Mouse (Mus musculus) hindlimb bud, embryonic 11.5 days (tissue): ENCODE data around the gene Pamr1.

ENCODE experiments used
- DNase-seq: peaks from one replicate; pipeline ENCODE4 v3.0.0-alpha.2; 2012; ENCODE audit warnings: low read depth, low spot score; ENCODE audit errors: extremely low spot score

Gene Pamr1

DNA sequence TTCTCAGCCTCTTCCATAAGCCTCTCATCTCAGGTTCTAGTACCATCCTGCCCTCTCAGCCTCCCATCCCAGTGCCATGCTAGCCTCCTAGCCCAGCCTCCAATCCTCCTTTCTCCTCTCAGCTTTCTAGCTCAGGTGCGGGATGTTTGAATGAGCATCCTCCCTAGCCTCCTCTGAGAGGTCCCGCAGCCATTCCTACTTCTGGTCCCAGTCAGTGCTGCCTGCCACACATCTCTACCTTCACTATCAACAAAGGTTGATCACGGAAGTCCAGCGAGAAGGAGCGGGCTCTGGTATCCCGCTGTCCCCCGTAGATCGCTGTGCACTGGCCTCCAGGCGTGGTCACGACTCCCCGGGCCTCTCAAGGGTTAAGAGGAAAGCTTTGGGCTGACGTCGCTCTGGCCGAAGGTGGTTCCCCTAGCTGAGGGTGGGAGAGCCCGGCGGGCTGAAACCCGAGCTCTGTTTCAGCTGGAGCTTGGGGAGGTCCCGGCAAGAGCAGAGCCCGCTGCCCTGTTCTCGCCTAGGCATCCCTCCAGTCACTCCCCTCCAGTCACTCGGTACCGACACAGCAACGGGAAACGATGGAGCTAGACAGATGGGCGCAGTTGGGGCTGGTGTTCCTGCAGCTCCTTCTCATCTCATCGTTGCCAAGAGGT, at the start of gene Pamr1:
TSS of gene Pamr1 (plus strand) at position 402 of the 656 bp plus-strand sequence.
- DNase-seq: peak; percentile 22

DNA sequence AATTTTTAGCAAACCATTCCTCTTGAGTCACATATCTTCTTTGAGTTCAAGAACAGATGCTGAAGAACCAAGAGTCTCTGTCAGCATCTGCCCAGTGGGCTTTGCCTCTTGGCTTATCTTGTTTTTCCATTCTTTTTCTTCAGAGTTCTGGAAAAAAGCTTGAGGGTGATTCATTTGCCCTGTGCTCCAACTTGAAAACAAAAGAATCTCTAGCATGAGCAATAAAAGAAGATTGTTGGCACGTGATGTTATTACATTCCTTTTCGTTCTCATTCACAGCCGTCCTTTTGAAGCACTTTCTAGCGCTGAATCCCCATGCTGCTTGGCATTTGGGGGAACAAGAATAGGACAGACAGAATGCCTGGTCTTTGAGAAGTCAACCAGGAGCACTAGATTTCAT, 42.2 kb upstream of the Pamr1 start:
- DNase-seq: no peak

DNA sequence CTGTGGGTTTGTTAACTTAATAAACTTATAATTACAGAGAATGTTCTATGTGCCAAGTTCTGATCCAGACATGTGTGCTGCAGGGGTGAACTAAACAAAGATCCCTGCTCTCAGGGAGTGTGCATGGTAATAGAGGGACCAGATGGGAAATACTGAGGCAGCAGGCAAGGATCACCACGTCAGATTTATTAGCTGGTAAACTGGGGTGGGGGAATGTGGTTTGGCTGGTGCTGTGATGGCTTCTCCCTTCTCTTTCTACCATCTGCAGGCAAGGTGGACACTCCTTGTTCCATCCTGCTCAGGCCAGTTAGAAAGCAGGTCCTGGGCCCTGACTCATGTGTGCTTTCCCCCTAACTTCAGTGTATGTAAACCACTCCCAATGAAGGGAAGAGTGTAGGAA, 41.7 kb upstream of the Pamr1 start:
- DNase-seq: no peak

DNA sequence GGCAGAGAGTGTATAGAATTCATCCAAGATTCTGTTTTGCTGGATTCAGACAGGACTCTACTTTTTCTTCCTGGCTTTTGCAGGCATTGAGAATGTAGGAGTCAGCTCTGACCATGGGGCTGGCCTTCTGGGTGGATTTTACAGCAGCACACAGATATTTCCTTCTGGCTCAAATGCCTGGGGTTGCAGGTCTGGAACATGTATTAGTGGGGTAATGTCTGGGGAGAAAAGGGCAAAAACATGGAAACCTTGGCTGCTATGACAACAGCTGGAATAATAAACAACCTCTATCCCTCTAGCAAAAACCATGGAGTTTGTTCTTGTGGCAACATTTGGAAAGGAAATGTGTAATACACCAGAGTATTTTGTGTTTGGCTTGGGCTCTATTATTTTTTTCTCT, 29.9 kb upstream of the Pamr1 start:
- DNase-seq: no peak

DNA sequence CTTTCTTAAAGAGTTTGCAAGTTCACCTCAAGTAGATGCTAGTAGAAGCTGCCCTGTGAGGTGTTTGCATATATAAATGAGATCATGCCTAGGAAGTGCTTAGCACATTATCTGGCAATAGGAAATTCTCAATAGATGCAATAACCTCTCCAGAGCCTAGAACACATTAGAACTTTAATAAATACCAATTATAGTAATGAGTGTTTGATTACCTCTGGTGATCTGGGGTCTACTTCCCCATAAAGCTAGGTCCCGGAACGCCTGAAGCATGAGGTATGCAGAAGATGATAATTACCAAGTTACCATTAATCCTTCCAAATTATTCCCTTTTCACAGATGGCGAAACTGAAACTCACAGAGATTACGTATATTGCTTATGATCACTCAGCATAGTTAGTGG, 22.2 kb upstream of the Pamr1 start:
- DNase-seq: no peak

DNA sequence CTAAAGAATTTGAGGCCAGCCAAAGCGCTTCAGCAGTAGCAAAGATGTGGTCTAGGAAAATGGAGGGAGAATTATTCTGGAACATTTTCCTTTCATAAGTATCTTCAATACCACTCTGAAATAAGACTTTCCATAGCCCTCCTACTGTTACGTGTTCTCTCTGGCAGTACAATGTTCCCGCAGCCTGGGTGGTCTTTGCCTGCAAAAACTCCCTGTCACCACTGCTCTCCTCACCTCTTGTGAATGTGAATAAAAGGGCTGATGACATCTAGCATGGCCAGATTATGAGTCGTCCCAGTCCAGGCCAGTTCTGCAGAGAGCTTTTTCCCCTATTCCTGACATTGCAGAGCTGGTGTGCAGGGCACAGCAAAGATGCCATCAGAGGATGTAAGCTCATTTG, 16.4 kb upstream of the Pamr1 start:
- no peak for DNase-seq

DNA sequence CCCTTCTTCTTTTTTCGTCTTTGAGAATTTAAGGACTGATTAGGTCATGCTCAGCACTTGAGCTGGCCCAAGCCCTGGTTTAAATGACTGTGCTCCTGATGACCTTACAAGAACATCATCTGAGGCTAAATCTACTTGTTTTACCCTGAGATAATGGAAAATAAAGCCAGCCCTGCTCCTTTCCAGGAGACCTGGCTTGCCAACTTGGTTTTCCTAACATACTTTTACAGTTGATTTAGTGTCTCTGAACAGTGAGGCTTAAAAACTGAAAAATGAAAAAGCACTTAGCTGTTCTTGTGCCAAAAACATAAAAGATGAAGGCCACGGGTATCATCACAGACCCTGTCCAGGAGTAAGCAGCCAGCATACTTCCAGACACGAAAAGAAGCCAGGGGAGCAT, 13.0 kb upstream of the Pamr1 start:
- no peak for DNase-seq

DNA sequence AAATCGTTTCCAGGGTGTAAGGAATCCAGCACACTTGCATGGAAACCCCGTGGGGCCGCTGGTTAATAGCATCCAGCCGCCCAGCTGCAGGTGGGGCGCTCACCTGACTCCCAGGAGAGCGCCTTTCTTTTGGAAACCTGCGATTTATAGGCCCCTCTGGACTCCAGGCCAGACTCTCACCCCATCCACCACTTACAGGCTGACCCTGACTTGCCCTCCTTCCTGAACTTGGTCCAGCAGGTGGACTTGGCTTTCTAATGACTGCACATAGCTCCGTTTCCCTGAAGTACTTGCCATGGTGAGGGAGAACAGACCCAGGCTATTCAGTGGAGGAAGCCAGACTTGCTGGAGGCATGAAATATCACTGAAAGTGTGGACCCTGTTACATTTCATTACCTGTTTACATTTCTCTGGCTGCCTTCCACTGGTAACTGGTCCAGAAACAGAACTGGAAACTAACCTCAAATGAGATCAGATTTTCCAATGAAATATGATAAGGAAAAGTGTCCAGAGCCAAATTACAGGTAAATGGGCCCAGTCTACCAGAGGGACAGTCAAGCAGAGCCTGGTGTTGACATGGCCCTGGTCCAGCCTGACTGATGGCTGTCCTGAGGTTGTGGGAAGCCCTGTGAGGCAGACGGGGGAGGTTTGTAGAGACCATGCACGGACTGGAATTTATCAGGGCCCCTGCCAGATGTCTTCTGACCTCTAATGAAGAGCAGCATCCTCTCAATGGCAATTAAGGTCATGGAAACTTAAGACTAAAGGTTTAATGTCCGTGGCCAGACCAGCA, 9.2 kb upstream of the Pamr1 start:
- no peak for DNase-seq

DNA sequence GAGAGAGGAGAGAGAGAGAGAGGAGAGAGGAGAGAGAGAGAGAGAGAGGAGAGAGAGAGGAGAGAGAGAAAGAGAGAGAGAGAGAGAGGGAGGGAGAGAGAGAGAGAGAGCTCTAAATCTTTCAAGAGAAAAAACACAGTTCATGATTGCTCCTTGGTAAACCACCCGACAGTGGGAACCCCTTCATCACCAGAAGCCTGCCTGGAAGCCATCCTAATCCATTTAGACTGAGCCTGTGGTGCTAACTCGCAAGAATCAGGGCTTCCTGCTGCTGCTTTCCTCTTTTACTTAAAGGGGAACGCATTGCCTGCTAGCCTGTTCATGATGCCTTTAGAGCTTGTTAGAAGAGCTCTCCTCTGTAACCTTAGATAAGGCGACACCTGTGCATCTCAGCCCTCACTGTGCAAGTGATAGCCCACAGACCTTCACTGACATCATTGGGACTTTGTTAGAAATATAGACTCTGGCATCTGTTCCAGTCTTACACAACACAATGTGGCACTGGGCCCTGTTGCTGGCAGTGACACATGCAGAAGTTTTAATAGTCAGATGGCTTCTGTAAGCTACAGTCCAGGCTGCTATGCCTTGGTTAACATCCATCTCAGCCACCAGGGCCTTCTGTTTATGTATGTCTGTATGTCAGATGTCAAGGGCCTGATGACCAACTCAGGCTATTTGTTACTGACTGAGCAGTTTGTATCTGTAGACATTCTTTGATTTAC, 8.2 kb upstream of the Pamr1 start:
- no peak for DNase-seq

DNA sequence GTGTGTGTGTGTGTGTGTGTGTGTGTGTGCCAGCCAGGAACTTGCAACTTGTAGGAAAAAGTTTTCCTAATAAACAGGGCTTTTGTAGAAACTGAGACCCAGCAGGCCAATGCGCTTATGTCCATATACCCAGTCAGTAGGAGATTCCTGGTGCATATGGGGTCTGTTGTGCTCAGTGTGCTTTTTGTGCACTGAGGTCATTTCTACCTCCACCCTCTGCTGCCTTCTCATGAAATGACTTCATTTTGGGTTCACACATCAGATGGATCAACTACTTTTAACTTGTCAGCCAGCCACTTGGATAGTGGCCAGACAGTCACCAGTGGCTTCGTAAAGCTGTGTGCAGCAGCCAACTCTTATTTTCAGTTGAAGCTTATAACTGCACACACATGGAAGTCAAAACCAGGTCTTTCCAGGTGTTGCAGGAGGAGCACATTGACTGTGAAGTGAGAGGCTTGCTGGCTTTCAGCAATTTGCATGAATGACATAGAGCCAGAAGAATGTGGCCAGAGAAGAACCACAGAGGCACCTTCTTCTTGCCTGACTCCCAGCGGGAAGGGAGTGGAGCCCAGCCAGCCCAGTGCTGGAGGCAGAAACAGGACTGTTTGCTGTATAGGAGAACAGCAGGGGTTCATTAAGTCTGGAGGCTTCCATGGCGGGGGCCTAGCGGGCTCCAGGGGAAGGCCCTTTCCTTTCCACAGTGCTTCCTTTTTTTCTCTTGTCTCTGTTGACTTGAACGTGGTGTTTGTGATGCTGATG, 5.7 kb upstream of the Pamr1 start:
- no peak for DNase-seq

DNA sequence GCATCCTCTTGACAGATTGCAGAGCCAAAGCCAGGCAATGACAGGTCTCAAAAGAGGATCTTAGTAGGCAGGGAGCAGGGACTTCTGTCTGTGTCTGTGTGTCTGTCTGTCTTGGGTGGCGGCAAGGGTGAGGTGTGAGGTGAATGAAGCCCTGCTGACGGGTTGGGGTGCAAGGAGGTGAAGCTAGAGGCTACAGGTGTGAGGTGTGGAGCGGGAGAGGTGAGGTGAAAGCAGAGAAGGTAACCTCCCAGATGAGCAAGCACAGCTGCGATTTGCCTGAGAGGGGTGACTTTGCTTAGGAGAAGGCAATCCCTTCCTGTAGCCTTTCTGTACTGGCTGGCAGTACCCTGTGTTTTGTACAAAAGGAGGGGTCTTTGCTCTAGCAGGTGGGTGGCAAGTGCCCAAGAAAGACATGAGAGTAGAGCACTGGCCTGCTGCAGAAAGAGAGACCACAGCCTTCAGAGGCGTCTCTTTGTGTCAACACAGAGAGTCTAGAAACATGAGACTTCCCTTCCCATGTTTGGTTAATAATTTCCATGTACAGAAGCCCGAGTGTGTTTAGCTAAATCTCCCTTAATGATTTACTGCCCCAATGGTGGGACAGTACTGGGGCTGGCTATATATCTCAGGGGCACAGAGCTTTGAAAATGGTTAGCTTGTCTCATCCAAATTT, 1.2 kb downstream of the Pamr1 start:
- DNase-seq: no peak

DNA sequence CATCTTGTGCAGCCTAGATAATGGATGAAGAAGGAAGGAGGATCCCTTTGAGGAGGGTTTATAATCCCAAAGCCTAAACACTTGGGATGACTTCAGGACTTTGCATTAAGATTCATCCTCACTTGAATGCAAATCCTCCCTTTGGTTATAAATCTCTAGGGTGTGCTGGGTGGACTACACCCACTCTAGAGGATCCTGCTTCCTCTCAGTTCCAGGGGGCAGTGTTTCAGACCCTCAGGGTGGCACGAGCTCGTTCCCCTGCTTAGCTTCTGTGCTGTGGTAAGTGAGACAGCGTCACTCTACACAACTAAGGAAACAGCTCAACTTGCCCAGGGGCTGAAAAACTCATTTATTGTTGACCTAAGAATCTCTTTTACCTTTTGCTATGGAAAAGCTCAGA, 1.8 kb downstream of the Pamr1 start:
- DNase-seq: no peak

DNA sequence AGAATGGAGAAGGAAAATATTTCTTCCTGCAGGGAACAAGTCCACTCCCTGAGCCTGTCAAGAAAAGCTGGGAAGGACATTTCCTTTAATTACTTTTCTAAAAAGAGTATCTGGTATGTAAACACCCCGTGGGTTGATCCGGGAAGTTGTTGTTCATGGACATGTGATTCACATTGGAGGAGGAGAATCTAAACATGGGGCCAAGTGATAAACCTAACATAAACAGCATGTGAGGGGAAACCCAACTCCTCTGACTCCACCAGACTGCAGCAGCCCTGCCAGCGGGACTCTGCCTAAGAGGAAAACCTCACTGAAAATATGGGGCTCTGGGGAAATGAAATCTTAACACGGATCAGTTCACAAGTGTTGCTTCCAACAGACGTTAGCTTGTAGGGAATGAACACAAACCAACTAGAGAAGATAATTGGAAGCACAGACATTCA, 2.3 kb downstream of the Pamr1 start:
- no peak for DNase-seq

DNA sequence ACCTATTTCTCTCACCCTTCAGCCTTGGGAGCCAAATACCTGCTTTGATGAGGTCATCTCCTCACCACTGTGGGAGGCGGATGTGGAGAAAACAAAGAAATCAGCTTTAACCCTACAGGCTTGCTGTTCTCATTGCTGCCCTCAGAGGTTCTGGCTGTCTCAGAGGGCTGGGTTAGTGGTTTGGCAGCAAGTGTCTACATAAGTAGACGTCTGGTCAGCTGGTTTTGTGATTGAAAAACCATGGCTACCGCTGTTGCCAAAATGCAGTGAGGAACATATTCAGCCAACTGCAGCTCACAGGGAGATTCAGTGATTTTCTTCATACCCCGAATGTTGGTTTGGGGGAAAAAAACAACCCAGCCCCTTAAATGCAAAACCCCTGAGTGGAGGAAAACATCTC, 7.3 kb downstream of the Pamr1 start:
- no peak for DNase-seq

DNA sequence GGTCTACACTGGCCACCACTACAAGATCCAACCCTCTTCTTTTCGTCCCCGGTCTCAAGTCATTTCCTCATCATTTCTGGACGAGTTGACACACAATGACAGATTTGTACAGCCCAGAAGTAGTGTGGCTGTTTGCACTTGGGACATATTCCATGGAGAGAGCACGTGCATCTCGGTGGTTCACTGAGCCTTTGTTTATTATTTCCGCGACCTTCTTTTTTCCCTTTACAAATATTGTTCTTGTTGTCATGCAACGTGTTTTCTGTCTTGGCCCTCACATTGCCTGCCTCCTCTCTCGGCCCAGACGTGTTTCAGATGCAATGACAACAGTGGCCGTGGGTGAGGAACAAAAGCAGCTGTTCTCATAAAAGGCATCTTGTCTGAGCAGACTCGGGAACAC, 9.2 kb downstream of the Pamr1 start:
- no peak for DNase-seq

DNA sequence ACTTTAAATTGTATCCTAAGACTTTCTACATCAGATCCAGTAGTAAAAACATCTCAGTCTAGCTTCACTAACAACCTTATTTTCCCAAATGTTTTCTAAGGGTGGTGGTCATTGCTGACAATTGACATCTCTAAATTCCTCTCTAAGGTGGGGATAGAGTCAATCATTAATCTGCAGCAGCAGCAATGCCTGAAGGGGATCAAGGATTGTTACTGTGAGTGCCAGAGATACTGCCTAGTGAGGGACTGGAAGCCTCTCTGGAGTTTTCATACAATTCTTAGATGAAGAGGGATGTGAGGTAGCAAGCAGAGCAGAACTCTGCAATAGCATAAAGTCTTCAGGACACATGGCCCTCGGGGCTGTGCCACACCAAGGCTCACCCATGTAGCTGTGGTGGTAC, 14.0 kb downstream of the Pamr1 start:
- no peak for DNase-seq

DNA sequence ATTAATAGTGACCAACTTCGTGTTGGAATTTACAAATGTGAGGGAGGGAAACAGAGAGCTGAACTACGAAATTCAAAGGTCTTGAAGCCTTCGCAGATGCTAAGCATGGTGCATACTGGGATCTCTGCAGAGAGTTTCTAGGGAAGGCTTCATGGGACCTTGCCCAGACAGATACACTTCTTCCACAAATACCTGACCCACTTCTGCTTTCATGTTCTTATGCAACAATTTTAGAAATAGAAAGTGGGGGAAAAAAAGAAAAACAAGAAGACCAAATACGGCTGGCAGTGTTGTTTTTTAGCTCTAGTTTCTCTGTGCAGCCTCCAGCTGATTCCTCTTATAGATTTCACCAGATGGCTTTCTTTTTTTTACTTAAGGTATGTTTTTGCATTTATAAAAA, 29.4 kb downstream of the Pamr1 start:
- no peak for DNase-seq

DNA sequence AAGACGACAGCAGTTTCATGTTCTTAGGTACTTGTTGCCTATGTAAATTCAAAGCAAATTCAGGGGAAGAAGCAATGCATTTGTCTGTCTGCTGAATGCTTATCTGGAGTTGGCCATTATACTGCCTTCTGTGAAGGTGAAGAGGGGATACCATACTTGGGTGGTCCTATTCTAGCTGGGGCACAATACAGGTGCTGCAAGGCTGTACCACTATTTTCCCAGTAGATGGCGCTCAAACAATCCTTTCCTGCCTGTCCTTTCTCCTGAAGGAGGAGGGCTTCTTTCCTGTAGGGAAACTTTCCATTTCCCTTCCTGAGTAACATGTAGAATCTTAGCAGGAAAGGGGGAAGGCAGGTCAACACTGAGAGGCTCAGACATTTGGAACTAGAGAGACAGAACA, 40.2 kb downstream of the Pamr1 start:
- peak; percentile 37 for DNase-seq

DNA sequence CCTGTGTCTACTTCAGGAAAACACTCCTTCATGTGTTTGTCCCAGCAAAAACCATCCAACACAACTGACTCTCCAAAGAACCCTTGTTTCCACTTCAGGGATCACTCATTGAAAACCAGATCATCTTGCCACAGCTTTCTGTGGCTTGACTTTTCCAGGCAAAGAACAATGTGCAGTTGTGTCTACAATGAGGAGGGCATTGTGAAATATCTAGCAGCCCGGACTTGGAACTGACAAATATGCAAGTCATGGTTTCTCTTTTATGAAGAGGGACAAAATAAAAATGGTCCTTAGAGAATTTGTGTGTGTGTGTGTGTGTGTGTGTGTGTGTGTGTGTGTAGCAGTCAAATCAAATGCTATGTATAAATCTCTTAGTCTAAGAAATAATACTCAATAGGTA, 44.7 kb downstream of the Pamr1 start:
- no peak for DNase-seq

DNA sequence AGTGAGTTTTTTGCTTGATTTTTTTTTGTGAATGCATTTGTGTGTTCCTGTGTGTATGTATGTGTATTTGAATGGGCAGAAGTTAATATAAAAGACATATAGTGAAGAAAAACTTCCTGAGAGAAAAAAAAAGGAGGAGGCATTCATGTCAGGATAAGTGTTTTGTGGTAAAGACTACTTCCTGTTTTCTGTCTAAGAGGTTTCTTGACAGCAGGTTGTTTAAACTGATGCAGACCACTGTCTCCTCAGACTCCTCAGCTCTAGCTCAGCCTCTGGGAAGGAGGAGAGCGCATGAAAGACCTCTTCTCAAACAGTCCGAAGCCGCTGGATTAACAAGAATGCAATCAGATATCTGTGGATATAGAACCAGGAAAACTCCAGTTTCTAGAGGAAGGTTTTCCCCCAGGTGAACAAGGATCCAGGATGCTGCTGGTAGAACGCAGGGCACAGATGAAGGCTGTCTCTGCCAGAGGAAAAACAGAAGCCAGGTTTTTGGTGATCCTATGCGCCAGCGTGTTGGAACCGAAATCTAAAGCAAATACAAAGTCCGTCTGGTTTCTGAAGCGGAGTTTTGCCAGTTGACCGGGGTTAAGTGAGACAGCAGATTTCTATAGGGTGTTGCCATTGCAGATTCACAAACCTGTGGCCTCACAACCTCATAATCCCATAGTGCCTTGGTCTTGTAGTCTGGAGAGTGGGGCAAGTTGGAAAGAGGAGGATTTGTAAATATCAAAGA, 45.8 kb downstream of the Pamr1 start:
- no peak for DNase-seq
